Mouse (Mus musculus): ENCODE measurements around the gene Prkrip1. TPM values are rescaled to one million over a fixed set of nuclear protein-coding genes. Genes with fewer than 3 reads are reported as not detected.
A peak's percentile ranks its signal among the peaks of the same experiment; 100 is the strongest.
"Not testable (repeated sequence)": the region's sequence is repeated elsewhere in the genome, so short reads cannot be mapped to it uniquely, and the experiment has no call there.

The Prkrip1 gene
- polyA plus RNA-seq, 1 experiment from 2014 or later = 44.2 TPM

DNA sequence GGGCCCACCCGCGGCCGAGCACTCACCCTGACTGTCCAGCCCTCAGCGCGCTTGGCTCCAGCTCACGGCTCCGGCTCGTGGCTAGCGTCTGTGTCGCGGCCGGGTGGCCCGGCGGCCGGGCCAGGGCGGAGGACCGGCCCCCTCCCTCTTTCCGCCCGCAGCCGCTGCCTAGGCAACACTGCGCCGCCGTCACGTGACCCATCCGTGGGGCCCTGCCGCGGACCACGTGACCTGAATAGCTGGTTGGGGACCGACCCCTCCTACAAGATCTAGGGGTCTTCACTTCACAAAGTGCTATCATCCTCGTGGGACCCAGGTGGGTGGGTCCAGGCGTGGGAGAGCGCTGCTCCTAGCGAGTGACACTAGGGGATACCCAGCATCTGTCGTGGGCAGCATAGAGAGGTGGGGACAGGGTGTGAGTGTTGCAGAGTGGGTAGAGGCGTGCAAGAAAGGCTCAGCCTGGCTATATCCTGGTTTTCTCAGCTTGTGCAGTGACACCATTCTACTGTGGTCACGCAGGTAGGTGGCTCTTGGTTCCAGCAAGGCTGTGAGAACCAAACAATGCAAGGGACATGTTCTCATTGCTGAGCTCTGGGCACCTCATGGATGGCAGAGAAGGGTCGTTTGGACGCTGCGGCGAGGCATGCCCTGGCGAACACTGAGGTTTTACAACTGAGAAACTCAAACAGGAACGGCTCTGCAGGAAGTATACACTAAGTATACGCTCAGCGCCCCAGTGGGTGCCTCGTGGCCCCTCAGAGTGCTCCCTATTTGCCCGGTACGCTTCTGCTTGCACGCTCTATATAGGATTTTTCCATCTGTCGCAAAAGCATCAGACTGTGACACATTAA lies 28.0 kb downstream of the Prkrip1 start, which contains the start of gene Orai2:
Gene Orai2 (minus strand): TSS at position 202 of the 851 bp plus-strand sequence.
- Histone ChIP-seq H3K4me3 (replicated peaks) (peak within 1 kb of the TSS; percentile 52), H3K9ac (peak within 1 kb of the TSS; percentile 50), H3K27me3 (replicated peaks) (no peaks in the 10 kb centered on the region), H3K27ac (peak within 1 kb of the TSS; percentile 71), H3K36me3 (no peaks in the 10 kb centered on the region), H3K4me2 (replicated peaks) (peak within 1 kb of the TSS; percentile 90), H3K9me3 (no peaks in the 10 kb centered on the region), H3K4me1 (replicated peaks) (peaks cover 24% of the 10 kb centered on the region)
- ATAC-seq = peak; percentile 84
- WGBS = 3% methylated on average over 49 of the region's 49 CpGs

DNA sequence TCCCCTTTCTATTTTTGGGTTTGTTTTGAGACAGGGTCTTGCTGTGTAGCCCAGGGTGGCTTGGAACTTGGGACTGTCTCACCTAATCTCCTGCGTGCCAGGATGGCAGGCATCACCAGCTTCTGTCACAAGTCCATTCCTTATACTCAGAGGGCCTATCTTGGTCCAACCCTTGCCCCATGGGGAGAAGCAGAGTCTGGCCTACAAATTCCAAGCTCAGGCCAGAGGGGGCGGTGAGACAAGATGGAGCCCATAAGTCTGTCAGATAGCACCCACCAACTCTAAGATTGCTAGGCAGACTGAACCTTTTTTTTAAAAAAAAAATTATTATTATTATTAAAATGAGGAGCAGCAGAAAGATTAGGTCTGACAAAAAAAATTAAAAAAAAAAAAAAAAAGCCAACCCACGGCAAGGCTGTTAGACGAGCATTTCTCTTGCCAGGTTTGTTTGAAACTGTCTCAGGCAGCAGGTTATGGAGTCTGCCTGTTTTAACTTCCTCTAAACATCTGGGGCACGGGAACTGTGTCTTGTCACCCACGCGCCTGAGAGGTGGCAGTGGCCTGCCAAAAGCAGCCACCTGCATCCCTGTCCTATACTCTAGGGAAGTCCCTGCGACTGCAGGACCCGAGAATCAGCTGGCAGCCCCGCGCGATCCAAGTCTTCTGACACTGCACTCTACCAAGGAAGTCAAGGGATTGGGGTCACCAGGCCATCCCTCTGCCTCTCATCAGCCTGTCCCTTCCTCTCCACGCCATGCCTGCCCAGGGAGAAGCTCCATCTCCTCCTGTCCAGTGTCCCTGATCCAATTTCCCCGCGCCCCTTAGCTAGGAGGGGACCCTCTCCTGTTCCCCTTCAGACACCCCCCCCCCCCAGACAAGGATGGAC lies 28.9 kb downstream of the Prkrip1 start:
- WGBS = 14% methylated on average over 14 of the region's 15 CpGs
- ATAC-seq = peak; percentile 57

DNA sequence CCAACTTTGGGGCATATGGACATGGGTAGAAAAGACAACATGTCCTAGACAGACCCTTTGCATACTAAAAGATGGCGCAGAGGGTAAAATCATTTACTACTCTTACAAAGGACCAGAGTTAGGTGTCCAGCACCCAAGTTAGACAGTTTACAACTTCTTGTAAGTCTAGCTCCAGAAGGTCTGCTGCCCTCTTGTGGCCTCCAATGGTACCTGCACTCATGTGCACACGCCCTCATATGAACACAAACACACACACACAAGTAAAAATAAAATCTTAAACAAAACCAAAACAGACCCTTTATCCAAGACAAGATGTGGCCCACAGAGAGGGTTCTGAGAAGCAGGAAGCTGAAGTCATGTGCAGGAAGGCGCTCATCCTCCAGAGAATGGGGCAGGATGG lies 30.7 kb downstream of the Prkrip1 start:
- Histone ChIP-seq H3K36me3 (no peaks in the 10 kb centered on the region), H3K4me3 (replicated peaks) (no peak overlapping the region), H3K9me3 (no peaks in the 10 kb centered on the region), H3K4me2 (replicated peaks) (no peak overlapping the region), H3K27ac (no peak overlapping the region), H3K4me1 (replicated peaks) (peaks cover 18% of the 10 kb centered on the region), H3K9ac (no peak overlapping the region), H3K27me3 (replicated peaks) (no peaks in the 10 kb centered on the region)
- WGBS = 96% methylated on average over 3 of the region's 3 CpGs
- ATAC-seq = no peak

More for the DNA sequence above, 28.9 kb downstream of the Prkrip1 start:
- Histone ChIP-seq H3K4me1 (replicated peaks) (peaks cover 24% of the 10 kb centered on the region), H3K27me3 (replicated peaks) (no peaks in the 10 kb centered on the region), H3K4me3 (replicated peaks) (peak overlapping the region; percentile 52), H3K36me3 (no peaks in the 10 kb centered on the region), H3K4me2 (replicated peaks) (peak overlapping the region; percentile 90), H3K9me3 (no peaks in the 10 kb centered on the region), H3K27ac (0 out of 2 replicates have a peak overlapping the region, but pooled peaks have one; percentile 9), H3K9ac (peak overlapping the region; percentile 50)

DNA sequence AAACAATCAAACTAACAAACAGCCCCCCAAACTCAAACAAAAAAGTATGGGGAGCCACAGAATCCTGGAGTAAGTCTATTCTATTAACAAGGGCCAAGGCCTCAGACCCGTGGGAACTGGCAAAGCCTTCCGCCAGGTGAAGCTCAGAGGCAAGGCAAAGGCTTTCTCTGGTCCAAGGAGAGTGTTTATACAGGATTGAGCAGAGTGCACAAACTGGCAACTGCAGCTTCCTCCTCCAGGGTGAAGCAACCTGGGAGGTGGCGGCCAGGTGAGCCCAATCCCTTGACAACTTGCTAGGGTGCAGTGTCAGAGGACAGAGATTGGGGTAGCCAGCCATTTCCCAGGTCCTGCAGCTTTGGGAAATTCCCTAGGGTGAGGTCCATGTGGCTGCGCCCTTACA lies 31.5 kb downstream of the Prkrip1 start:
- H3K9ac ChIP-seq = no peak overlapping the region
- no peak overlapping the region for H3K4me3 ChIP-seq (replicated peaks)
- no peak for ATAC-seq
- H3K27me3 ChIP-seq (replicated peaks) = no peaks in the 10 kb centered on the region
- H3K27ac ChIP-seq = no peak overlapping the region
- no peaks in the 10 kb centered on the region for H3K9me3 ChIP-seq
- 89% methylated on average over 4 of the region's 4 CpGs for WGBS
- no peaks in the 10 kb centered on the region for H3K36me3 ChIP-seq
- H3K4me1 ChIP-seq (replicated peaks) = peaks cover 17% of the 10 kb centered on the region
- H3K4me2 ChIP-seq (replicated peaks) = no peak overlapping the region

DNA sequence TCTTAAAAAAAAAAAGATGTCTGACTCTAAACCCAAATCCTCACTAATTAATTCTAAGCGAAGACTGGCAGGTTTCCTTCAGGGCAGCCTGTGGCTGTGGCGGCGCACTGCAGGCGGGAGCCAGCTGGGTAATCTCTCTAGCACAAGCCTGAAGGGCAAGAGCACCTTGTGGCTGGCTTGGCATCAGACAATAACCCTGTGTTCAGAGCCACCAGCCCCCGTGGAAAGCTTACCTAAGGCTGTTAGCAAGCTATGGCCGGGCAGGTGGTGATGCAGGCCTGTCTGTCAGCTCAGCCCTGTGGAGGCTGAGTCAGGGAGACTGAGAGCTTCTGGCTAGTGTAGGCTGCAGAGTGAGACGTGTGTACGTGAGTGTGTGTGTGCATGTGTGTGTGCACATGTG lies 33.5 kb downstream of the Prkrip1 start:
- H3K27ac ChIP-seq = no peak overlapping the region
- H3K36me3 ChIP-seq = no peaks in the 10 kb centered on the region
- H3K9ac ChIP-seq = no peak overlapping the region
- ATAC-seq = no peak
- no peaks in the 10 kb centered on the region for H3K27me3 ChIP-seq (replicated peaks)
- peaks cover 2% of the 10 kb centered on the region; the same call in 1 of the 2 replicates for H3K4me1 ChIP-seq (replicated peaks)
- H3K4me3 ChIP-seq (replicated peaks) = no peak overlapping the region
- WGBS = 81% methylated on average over 8 of the region's 8 CpGs
- H3K4me2 ChIP-seq (replicated peaks) = no peak overlapping the region
- H3K9me3 ChIP-seq = no peaks in the 10 kb centered on the region

DNA sequence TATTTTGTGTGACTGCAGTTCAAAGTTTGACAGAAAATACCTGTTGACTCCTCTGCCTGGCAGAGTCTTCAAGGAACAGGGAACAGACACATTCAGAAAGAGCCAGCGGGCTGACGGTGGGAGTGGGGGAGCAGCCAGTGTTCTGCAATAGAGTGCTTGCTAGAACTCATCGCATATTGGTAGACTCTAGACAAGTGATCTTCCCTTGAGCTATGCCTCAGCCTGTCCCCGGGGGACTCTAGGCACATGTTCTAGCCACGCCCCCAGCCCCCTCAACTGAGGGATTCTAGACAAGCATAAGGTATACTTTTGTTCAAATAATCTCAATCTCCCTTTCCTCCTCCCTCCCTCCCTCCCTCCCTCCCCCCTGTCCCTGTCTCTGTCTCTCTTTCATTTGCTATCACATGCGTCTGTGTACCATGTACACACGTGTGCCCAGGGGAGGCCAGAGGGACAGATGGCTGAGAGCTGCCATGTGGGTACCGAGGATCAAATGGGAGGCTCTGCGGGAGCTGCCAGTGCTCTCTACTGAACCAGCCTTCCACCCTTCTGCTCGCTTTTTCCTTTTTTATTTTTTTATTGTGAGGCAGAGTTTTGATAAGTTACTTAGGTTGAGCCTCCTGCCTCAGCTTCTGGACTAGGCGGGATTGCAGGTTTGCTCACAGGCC lies 34.8 kb downstream of the Prkrip1 start:
- H3K4me2 ChIP-seq (replicated peaks) = no peak overlapping the region
- no peaks in the 10 kb centered on the region for H3K4me1 ChIP-seq (replicated peaks)
- 84% methylated on average over 11 of the region's 11 CpGs for WGBS
- H3K27me3 ChIP-seq (replicated peaks) = no peaks in the 10 kb centered on the region
- no peak overlapping the region for H3K4me3 ChIP-seq (replicated peaks)
- no peaks in the 10 kb centered on the region for H3K36me3 ChIP-seq
- H3K9ac ChIP-seq = no peak overlapping the region
- no peak overlapping the region for H3K27ac ChIP-seq
- H3K9me3 ChIP-seq = no peaks in the 10 kb centered on the region
- no peak for ATAC-seq

DNA sequence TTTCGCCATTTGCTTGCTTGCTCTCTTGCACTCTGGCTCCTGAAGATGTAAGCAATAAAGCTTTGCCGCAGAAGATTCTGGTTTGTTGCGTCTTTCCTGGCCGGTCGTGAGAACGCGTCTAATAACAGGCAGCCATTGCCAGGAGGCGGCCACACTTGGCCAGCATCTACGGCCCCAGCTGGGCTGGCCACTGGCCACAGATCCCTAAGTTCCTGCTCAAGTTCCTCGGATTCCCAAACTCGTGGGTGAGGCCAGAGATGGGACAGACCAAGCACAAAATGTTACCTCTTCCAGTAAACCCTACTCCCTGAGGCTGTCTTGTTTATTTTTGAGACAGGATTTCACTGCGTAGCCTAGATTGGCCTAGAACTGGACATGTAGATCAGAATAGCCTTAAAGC lies 38.7 kb downstream of the Prkrip1 start:
- ATAC-seq; H3K9ac ChIP-seq; H3K36me3 ChIP-seq; H3K4me3 ChIP-seq (replicated peaks); H3K27ac ChIP-seq; H3K4me2 ChIP-seq (replicated peaks); H3K4me1 ChIP-seq (replicated peaks); H3K27me3 ChIP-seq (replicated peaks); H3K9me3 ChIP-seq: not testable (repeated sequence)
- 83% methylated on average over 11 of the region's 12 CpGs for WGBS

DNA sequence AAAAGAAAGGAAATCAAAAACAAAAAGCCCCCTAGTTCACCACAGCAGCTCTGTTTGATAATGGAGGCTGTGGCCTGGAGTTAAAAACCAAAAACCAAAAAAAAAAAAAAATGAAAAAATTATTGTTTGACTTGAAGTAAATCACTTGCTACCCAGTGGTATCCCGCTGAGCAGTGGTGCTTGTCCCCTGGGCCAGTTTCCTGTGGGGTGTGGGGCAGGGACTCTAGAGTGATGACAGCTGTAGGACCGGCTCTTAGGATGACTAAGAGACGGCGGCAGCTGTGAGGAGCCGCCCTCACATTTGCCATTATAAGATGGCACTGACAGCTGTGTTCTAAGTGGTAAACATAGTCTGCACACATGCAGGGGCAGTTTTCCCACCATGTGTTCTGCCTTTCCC lies 43.4 kb downstream of the Prkrip1 start:
- H3K36me3 ChIP-seq = no peaks in the 10 kb centered on the region
- no peaks in the 10 kb centered on the region for H3K27me3 ChIP-seq (replicated peaks)
- H3K4me1 ChIP-seq (replicated peaks) = no peaks in the 10 kb centered on the region
- no peak for ATAC-seq
- no peak overlapping the region for H3K9ac ChIP-seq
- no peak overlapping the region for H3K4me2 ChIP-seq (replicated peaks)
- H3K27ac ChIP-seq = no peak overlapping the region
- 83% methylated on average over 5 of the region's 5 CpGs for WGBS
- H3K4me3 ChIP-seq (replicated peaks) = no peak overlapping the region
- no peaks in the 10 kb centered on the region for H3K9me3 ChIP-seq

DNA sequence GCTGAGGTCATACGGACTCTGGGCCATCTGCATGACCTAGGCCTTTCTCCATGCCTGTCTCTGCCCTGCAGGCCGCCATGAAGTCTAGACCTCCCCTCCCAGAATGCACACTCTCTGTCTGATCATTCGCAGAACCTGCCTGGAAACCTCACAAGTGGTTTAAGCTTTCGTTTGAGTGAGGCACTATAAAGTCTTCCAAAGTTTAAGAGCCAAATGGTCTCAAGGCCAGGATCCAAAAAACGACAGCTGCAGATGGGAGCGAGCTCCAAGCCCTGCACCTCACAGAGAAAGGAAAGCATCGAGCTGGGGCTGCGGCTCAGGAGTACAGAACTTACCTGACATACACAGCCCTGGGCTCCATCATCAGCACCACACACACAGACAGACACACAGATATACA lies 46.4 kb downstream of the Prkrip1 start:
- H3K4me1 ChIP-seq (replicated peaks) = no peaks in the 10 kb centered on the region
- no peak overlapping the region for H3K4me3 ChIP-seq (replicated peaks)
- H3K36me3 ChIP-seq = no peaks in the 10 kb centered on the region
- H3K9ac ChIP-seq = no peak overlapping the region
- H3K27ac ChIP-seq = no peak overlapping the region
- WGBS = 69% methylated on average over 8 of the region's 8 CpGs
- no peaks in the 10 kb centered on the region for H3K9me3 ChIP-seq
- no peaks in the 10 kb centered on the region for H3K27me3 ChIP-seq (replicated peaks)
- H3K4me2 ChIP-seq (replicated peaks) = no peak overlapping the region
- ATAC-seq = no peak

DNA sequence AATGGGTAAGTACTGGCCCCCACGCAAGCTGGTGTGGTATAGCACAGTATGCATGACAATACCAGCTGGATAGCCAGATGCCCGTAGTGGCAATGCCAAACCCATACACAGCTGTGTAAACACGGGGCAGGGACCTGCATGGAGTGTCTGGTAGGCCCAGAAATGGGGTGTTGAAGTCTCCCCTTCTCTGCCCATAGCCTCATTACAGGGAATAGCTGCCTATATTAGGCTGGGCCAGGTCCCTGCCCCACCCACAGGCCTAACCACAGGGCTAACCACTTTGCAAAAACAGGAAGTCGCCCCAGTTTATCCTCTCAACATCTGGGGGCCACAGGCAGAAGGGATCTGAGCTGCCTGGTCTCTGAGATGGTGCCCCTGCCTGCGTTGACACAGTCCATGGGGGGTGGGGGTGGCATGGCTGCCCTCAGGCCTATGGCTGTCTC lies 49.6 kb downstream of the Prkrip1 start:
- H3K9ac ChIP-seq; H3K9me3 ChIP-seq; H3K27me3 ChIP-seq (replicated peaks); ATAC-seq; H3K4me1 ChIP-seq (replicated peaks); H3K36me3 ChIP-seq; H3K4me2 ChIP-seq (replicated peaks); H3K4me3 ChIP-seq (replicated peaks); H3K27ac ChIP-seq: not testable (repeated sequence)
- 62% methylated on average over 5 of the region's 5 CpGs for WGBS

DNA sequence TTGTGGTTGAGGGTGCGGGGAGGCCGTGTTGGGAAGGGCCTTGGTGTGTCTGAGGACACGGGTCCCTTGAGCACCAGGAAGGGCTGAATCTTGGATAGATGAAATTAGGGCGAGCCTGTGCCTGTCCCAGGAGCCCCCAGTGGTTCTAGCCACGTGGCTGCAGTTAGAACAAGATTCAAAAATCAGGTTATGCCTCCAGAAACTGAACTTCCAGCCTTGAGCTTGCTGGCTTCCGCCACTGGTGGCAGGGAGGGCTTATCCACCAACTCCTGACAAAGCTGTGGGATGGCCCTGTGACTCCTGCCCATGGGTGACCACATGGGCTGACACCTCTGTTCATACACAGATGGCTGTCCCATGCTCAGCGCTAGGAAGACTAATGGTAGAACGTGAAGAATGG lies 51.1 kb downstream of the Prkrip1 start:
- no peaks in the 10 kb centered on the region for H3K4me1 ChIP-seq (replicated peaks)
- no peak for ATAC-seq
- no peaks in the 10 kb centered on the region for H3K27me3 ChIP-seq (replicated peaks)
- H3K36me3 ChIP-seq = no peaks in the 10 kb centered on the region
- no peaks in the 10 kb centered on the region for H3K9me3 ChIP-seq
- H3K4me3 ChIP-seq (replicated peaks) = no peak overlapping the region
- WGBS = 78% methylated on average over 8 of the region's 8 CpGs
- H3K4me2 ChIP-seq (replicated peaks) = no peak overlapping the region
- H3K9ac ChIP-seq = no peak overlapping the region
- H3K27ac ChIP-seq = no peak overlapping the region

DNA sequence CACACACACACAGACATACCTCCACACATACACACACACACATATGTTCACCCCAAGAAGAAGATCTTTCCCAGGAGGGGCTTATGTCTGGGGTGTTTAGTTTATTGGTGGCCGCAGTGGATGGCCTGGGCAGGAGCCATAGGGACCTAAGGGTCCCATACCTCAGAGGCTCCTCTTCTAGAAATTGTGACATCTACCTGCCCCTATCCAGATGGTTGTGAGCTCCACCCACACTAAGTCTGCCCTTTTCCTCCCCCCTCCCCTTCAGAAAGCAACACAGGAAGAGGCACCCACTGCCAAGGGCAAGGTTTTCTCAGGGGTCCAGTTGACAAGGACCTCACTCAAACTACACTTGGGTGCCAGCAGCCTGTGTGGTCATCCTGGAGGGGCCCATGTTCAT lies 51.8 kb downstream of the Prkrip1 start:
- Histone ChIP-seq H3K9ac (no peak overlapping the region), H3K9me3 (no peaks in the 10 kb centered on the region), H3K4me1 (replicated peaks) (no peaks in the 10 kb centered on the region), H3K27me3 (replicated peaks) (no peaks in the 10 kb centered on the region), H3K4me3 (replicated peaks) (no peak overlapping the region), H3K4me2 (replicated peaks) (no peak overlapping the region), H3K27ac (no peak overlapping the region), H3K36me3 (no peaks in the 10 kb centered on the region)
- ATAC-seq = no peak
- WGBS = 75% methylated on average over 1 of the region's 1 CpGs

Data from intestine, embryonic 15.5 days (tissue).